Mouse (Mus musculus) liver, embryonic 11.5 days (tissue): ENCODE measurements around the gene Slc19a2. TPM values are rescaled to one million over a fixed set of nuclear protein-coding genes. Genes with fewer than 3 reads are reported as not detected.

Experiments
- ATAC-seq: fragments of 200-750 bp; cut with Nextera tagmentation; replicated peaks from 2 replicates; pipeline ENCODE4 v1.8.0; 2017; ENCODE audit warnings: moderate number of reproducible peaks, mild to moderate bottlenecking, moderate TSS enrichment, moderate library complexity; ENCODE audit not compliant: low FRiP score
- DNase-seq: peaks from one replicate; pipeline ENCODE4 v3.0.0-alpha.2; 2017; ENCODE audit warnings: low spot score
- H3K27ac ChIP-seq: fragments of 300-500 bp; sonication (generic); 2 replicates; pipeline ENCODE4 v1.5.1; 2014; ENCODE audit warnings: mild to moderate bottlenecking, low read depth, low read length, control low read depth
- H3K27me3 ChIP-seq: fragments of 300-500 bp; sonication (generic); replicated peaks from 2 replicates; pipeline ENCODE4 v1.6.1; 2014; ENCODE audit warnings: low read length, mixed read lengths; ENCODE audit not compliant: control insufficient read depth, insufficient read depth
- H3K36me3 ChIP-seq: fragments of 300-500 bp; sonication (generic); 2 replicates; pipeline ENCODE4 v1.6.1; 2014; ENCODE audit warnings: mild to moderate bottlenecking, low read length, moderate library complexity, mixed read lengths; ENCODE audit not compliant: control insufficient read depth, insufficient read depth
- H3K4me1 ChIP-seq: fragments of 300-500 bp; sonication (generic); replicated peaks from 2 replicates; pipeline ENCODE4 v1.6.1; 2014; ENCODE audit warnings: low read length, mixed read lengths; ENCODE audit not compliant: control insufficient read depth, insufficient read depth
- H3K4me2 ChIP-seq: fragments of 300-500 bp; sonication (generic); 2 replicates; pipeline ENCODE4 v1.6.1; 2014; ENCODE audit warnings: mild to moderate bottlenecking, control low read depth, moderate library complexity
- H3K4me3 ChIP-seq: fragments of 300-500 bp; sonication (generic); 2 replicates; pipeline ENCODE4 v1.5.1; 2014; ENCODE audit warnings: low read depth, low read length, control low read depth
- H3K9ac ChIP-seq: fragments of 300-500 bp; sonication (generic); 2 replicates; pipeline ENCODE4 v1.6.1; 2014; ENCODE audit warnings: low read depth, low read length, control low read depth
- H3K9me3 ChIP-seq: fragments of 300-500 bp; sonication (generic); 2 replicates; pipeline ENCODE4 v1.6.1; 2016; ENCODE audit warnings: low read length, inconsistent platforms, mixed read lengths; ENCODE audit not compliant: control insufficient read depth
- WGBS: fragments of 180-500 bp; shearing (Covaris S2); extraction: QIAGEN DNeasy Blood & Tissue Kit; methylation state at CpG from one replicate; pipeline ENCODE4 v1.1.7; 2014; 5-methylcytosine and 5-hydroxymethylcytosine counted together
- polyA plus RNA-seq: library from polyadenylated mRNA; unstranded; fragments of >200 nt; fragmentation: Nextera tagmentation; extraction: Ambion mirVana; gene quantifications from 2 replicates; pipeline ENCODE4 v1.2.1, GENCODE M21; 2014

Gene Slc19a2
- 26.6 and 31.0 TPM in 2 replicates for polyA plus RNA-seq

- ATAC-seq: peak; percentile 92
- DNase-seq: peak; percentile 100
- H3K4me2 ChIP-seq: peak within 1 kb of the TSS; percentile 74
- WGBS: under 1% methylated on average over 67 of the region's 79 CpGs
- H3K9me3 ChIP-seq: no peaks in the 10 kb centered on the region
- H3K36me3 ChIP-seq: no peaks in the 10 kb centered on the region
- H3K27ac ChIP-seq: peak within 1 kb of the TSS; percentile 70
- peaks cover 24% of the 10 kb centered on the region for H3K4me1 ChIP-seq
- H3K27me3 ChIP-seq: no peaks in the 10 kb centered on the region
- H3K4me3 ChIP-seq: peak within 1 kb of the TSS; percentile 75
- peak within 1 kb of the TSS; percentile 68 for H3K9ac ChIP-seq
Observed at GRCm38 (mm10) chr1:164248465-164249331, at the start of gene Slc19a2. Gene Slc19a2, plus strand, starts transcription at chr1:164249046.

- DNase-seq: no peak
- H3K27me3 ChIP-seq: no peaks in the 10 kb centered on the region
- H3K9ac ChIP-seq: no peak overlapping the region
- no peak overlapping the region for H3K4me3 ChIP-seq
- H3K27ac ChIP-seq: no peak overlapping the region
- H3K4me1 ChIP-seq: no peaks in the 10 kb centered on the region
- no peaks in the 10 kb centered on the region for H3K9me3 ChIP-seq
- 86% methylated on average over 4 of the region's 4 CpGs for WGBS
- H3K4me2 ChIP-seq: no peak overlapping the region
- H3K36me3 ChIP-seq: no peaks in the 10 kb centered on the region
- no peak for ATAC-seq
Observed at GRCm38 (mm10) chr1:164199551-164199950, 49.3 kb upstream of the Slc19a2 start.

- Histone ChIP-seq H3K4me2 (no peak overlapping the region), H3K27ac (no peak overlapping the region), H3K36me3 (no peaks in the 10 kb centered on the region), H3K4me1 (no peaks in the 10 kb centered on the region), H3K4me3 (no peak overlapping the region), H3K27me3 (no peaks in the 10 kb centered on the region), H3K9ac (no peak overlapping the region), H3K9me3 (no peaks in the 10 kb centered on the region)
- DNase-seq (no peak), ATAC-seq (no peak)
- 72% methylated on average over 2 of the region's 2 CpGs for WGBS
Observed at GRCm38 (mm10) chr1:164208437-164208836, 40.4 kb upstream of the Slc19a2 start.

- Histone ChIP-seq H3K9ac (no peak overlapping the region), H3K4me3 (no peak overlapping the region), H3K27ac (no peak overlapping the region), H3K9me3 (no peaks in the 10 kb centered on the region), H3K27me3 (no peaks in the 10 kb centered on the region), H3K4me2 (no peak overlapping the region), H3K36me3 (no peaks in the 10 kb centered on the region), H3K4me1 (no peaks in the 10 kb centered on the region)
- 79% methylated on average over 4 of the region's 4 CpGs for WGBS
- DNase-seq: no peak
- ATAC-seq: no peak
Observed at GRCm38 (mm10) chr1:164210899-164211298, 37.9 kb upstream of the Slc19a2 start.

DNA sequence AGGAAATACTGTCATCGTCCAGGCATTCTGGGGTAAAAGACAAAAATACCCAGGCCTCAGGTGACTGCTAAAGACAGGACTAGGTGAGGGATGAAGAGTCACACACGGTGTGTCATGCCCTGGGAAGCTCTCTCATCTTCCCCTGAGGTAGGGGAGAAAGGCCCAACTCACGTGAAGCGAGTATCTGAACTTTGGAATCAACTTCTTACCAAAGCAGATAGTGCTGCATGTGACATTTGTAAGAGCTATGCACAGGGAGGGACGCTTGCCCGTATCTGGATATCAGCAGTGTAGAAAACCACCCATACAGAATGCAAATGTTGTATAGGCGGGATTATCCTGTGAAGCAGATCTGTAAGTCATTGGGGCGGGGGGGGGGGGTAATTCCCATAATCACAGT lies 36.2 kb upstream of the Slc19a2 start:
- no peak for ATAC-seq
- 73% methylated on average over 8 of the region's 8 CpGs for WGBS

GRCm38 (mm10) chr1:164214190-164214589 lies 34.7 kb upstream of the Slc19a2 start:
- Histone ChIP-seq H3K9ac (no peak overlapping the region), H3K36me3 (no peaks in the 10 kb centered on the region), H3K9me3 (no peaks in the 10 kb centered on the region), H3K4me1 (peaks cover 2% of the 10 kb centered on the region; the same call in 1 of the 2 replicates), H3K27me3 (no peaks in the 10 kb centered on the region), H3K27ac (no peak overlapping the region), H3K4me2 (no peak overlapping the region), H3K4me3 (no peak overlapping the region)
- no peak for DNase-seq
- ATAC-seq: no peak
- WGBS: 72% methylated on average over 8 of the region's 8 CpGs

More for the DNA sequence above, 36.2 kb upstream of the Slc19a2 start:
- Histone ChIP-seq H3K4me2 (no peak overlapping the region), H3K9ac (no peak overlapping the region), H3K27me3 (no peaks in the 10 kb centered on the region), H3K9me3 (no peaks in the 10 kb centered on the region), H3K4me1 (no peaks in the 10 kb centered on the region; the same call in 1 of the 2 replicates), H3K27ac (no peak overlapping the region), H3K36me3 (no peaks in the 10 kb centered on the region), H3K4me3 (no peak overlapping the region)
- DNase-seq: no peak

DNA sequence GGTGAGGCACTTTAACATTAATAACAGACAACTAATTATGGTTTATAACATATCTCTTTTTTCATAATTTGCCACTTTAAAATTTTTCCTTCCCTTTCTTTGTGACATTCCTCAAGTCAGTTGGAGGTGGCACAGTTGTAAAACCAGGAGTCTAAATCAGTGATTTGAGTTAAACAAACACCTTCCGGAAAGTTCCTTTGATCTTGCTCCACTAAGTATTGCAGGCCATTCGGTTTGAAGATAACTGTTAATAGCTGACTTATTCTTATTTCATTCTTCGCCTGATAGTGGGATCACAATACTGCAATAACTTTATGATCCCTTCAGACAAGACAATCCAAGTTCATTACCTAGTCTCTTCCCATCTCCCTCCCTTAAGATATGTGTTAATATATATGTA lies 33.7 kb upstream of the Slc19a2 start:
- 69% methylated on average over 3 of the region's 3 CpGs for WGBS
- no peaks in the 10 kb centered on the region for H3K9me3 ChIP-seq
- H3K9ac ChIP-seq: no peak overlapping the region
- no peaks in the 10 kb centered on the region for H3K36me3 ChIP-seq
- peaks cover 2% of the 10 kb centered on the region; the same call in 1 of the 2 replicates for H3K4me1 ChIP-seq
- ATAC-seq (no peak), DNase-seq (no peak)
- no peak overlapping the region for H3K4me3 ChIP-seq
- H3K27me3 ChIP-seq: no peaks in the 10 kb centered on the region
- no peak overlapping the region for H3K27ac ChIP-seq
- H3K4me2 ChIP-seq: no peak overlapping the region

DNA sequence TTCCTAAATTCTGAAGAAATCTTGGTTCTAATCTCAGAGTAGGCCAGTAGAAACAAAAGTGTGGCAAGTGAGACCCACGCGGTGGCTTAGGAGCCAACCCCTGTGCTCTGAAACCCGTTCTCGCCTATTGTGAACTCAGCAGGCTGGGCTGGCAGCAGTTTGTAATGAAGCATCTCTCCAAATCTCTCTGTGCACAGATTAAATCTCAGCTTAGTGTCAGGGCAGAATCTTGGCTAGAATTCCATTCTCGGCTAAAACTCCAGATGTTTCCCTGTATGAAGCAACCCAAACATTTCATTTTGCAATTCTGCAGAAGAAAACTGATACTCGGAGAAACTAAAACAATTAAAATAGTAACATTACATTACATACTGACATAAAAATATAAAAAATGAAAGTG lies 33.3 kb upstream of the Slc19a2 start:
- H3K4me2 ChIP-seq: no peak overlapping the region
- no peak overlapping the region for H3K27ac ChIP-seq
- no peak for DNase-seq
- no peak overlapping the region for H3K9ac ChIP-seq
- no peaks in the 10 kb centered on the region for H3K27me3 ChIP-seq
- H3K4me3 ChIP-seq: no peak overlapping the region
- no peak for ATAC-seq
- 81% methylated on average over 6 of the region's 6 CpGs for WGBS
- peaks cover 2% of the 10 kb centered on the region; the same call in 1 of the 2 replicates for H3K4me1 ChIP-seq
- no peaks in the 10 kb centered on the region for H3K36me3 ChIP-seq
- no peaks in the 10 kb centered on the region for H3K9me3 ChIP-seq
